Mouse (Mus musculus) heart, adult 8-10 months (tissue): ENCODE measurements around the gene Klf13. TPM values are rescaled to one million over a fixed set of nuclear protein-coding genes. Genes with fewer than 3 reads are reported as not detected.

Experiments used
- total RNA-seq, 4 experiments: library from RNA; stranded (reverse); gene quantifications; 2 replicates each; pipeline ENCODE4 v1.2.4; 2022

Gene Klf13
- total RNA-seq, 4 experiments from 2014 or later = 39.6 to 53.1 (median 47.7) TPM

Other genes starting within 250 kb of the Klf13 start
- gene E030018B13Rik, start 22.1 kb downstream of the Klf13 start, total RNA-seq = not detected
- under 1 TPM in 2 of 4 experiments, not detected in 2; 0.31 to 0.66 TPM for gene Trpm1, start 214.9 kb upstream of the Klf13 start, total RNA-seq